Mouse (Mus musculus) forebrain, embryonic 16.5 days (tissue): ENCODE measurements at regions not wholly inside any gene's neighbourhood (a gene's known extent, or its start where the extent isn't known, plus 50 kb on each side); places are given as distances from the start of the nearest gene placed in this dataset.

Experiments
- ATAC-seq: fragments of 200-750 bp; cut with Nextera tagmentation; 2 replicates; pipeline ENCODE4 v1.8.0; 2017; ENCODE audit warnings: mild to moderate bottlenecking, moderate library complexity
- H3K27ac ChIP-seq: fragments of 300-500 bp; sonication (generic); 2 replicates; pipeline ENCODE4 v1.5.1; 2014; ENCODE audit warnings: low read length, control low read depth
- H3K27me3 ChIP-seq: fragments of 300-500 bp; sonication (generic); replicated peaks from 2 replicates; pipeline ENCODE4 v1.6.1; 2014; ENCODE audit warnings: low read length; ENCODE audit not compliant: control insufficient read depth, insufficient read depth
- H3K36me3 ChIP-seq: fragments of 300-500 bp; sonication (generic); 2 replicates; pipeline ENCODE4 v1.6.1; 2014; ENCODE audit not compliant: control insufficient read depth, insufficient read depth
- H3K4me1 ChIP-seq: fragments of 300-500 bp; sonication (generic); replicated peaks from 2 replicates; pipeline ENCODE4 v1.6.1; 2014; ENCODE audit warnings: low read length; ENCODE audit not compliant: control insufficient read depth, insufficient read depth
- H3K4me2 ChIP-seq: fragments of 300-500 bp; sonication (generic); 2 replicates; pipeline ENCODE4 v1.6.1; 2014; ENCODE audit warnings: mild to moderate bottlenecking, low read length, control low read depth
- H3K4me3 ChIP-seq: fragments of 300-500 bp; sonication (generic); replicated peaks from 2 replicates; pipeline ENCODE4 v1.5.1; 2014; ENCODE audit warnings: mild to moderate bottlenecking, low read length, control low read depth
- H3K9ac ChIP-seq: fragments of 300-500 bp; sonication (generic); replicated peaks from 2 replicates; pipeline ENCODE4 v1.6.1; 2014; ENCODE audit warnings: low read depth, low read length, control low read depth
- H3K9me3 ChIP-seq: fragments of 300-500 bp; sonication (generic); 2 replicates; pipeline ENCODE4 v1.6.1; 2016; ENCODE audit warnings: low read length; ENCODE audit not compliant: control insufficient read depth
- WGBS: fragments of 180-500 bp; shearing (Covaris S2); extraction: QIAGEN DNeasy Blood & Tissue Kit; methylation state at CpG from one replicate; pipeline ENCODE4 v1.1.7; 2014; 5-methylcytosine and 5-hydroxymethylcytosine counted together

- Histone ChIP-seq H3K27ac (no peak overlapping the region), H3K36me3 (no peaks in the 10 kb centered on the region), H3K27me3 (no peaks in the 10 kb centered on the region), H3K4me3 (no peak overlapping the region), H3K9me3 (no peaks in the 10 kb centered on the region), H3K9ac (no peak overlapping the region), H3K4me2 (no peak overlapping the region), H3K4me1 (no peaks in the 10 kb centered on the region; the same call in 1 of the 2 replicates)
- WGBS: 84% methylated on average over 2 of the region's 2 CpGs
- no peak for ATAC-seq
Measured at GRCm38 (mm10) chr6:117778027-117778426, 63.0 kb upstream of the Zfp637 start.

- H3K4me2 ChIP-seq: no peak overlapping the region
- H3K27ac ChIP-seq: no peak overlapping the region
- H3K9ac ChIP-seq: no peak overlapping the region
- H3K4me1 ChIP-seq: no peaks in the 10 kb centered on the region; the same call in 1 of the 2 replicates
- 85% methylated on average over 8 of the region's 8 CpGs for WGBS
- H3K36me3 ChIP-seq: no peaks in the 10 kb centered on the region
- ATAC-seq: no peak
- no peak overlapping the region for H3K4me3 ChIP-seq
- no peaks in the 10 kb centered on the region for H3K9me3 ChIP-seq
- H3K27me3 ChIP-seq: no peaks in the 10 kb centered on the region
Measured at GRCm38 (mm10) chr6:117778481-117778880, 62.5 kb upstream of the Zfp637 start.

GRCm38 (mm10) chr6:117779020-117779419, 62.0 kb upstream of the Zfp637 start:
- Histone ChIP-seq H3K9ac (no peak overlapping the region), H3K36me3 (no peaks in the 10 kb centered on the region)
- WGBS: 81% methylated on average over 7 of the region's 7 CpGs

GRCm38 (mm10) chr6:117788580-117789540, 52.1 kb upstream of the Zfp637 start:
- H3K9me3 ChIP-seq: no peaks in the 10 kb centered on the region
- no peak overlapping the region for H3K4me2 ChIP-seq
- 82% methylated on average over 12 of the region's 12 CpGs for WGBS
- ATAC-seq: no peak
- no peak overlapping the region for H3K27ac ChIP-seq
- H3K4me1 ChIP-seq: no peaks in the 10 kb centered on the region
- no peak overlapping the region for H3K9ac ChIP-seq
- no peaks in the 10 kb centered on the region for H3K36me3 ChIP-seq
- no peak overlapping the region for H3K4me3 ChIP-seq
- no peaks in the 10 kb centered on the region for H3K27me3 ChIP-seq

More at GRCm38 (mm10) chr6:117779020-117779419, 62.0 kb upstream of the Zfp637 start:
- no peaks in the 10 kb centered on the region; the same call in 1 of the 2 replicates for H3K4me1 ChIP-seq
- H3K9me3 ChIP-seq: no peaks in the 10 kb centered on the region
- H3K4me3 ChIP-seq: no peak overlapping the region
- no peak for ATAC-seq
- H3K4me2 ChIP-seq: no peak overlapping the region
- H3K27ac ChIP-seq: no peak overlapping the region
- H3K27me3 ChIP-seq: no peaks in the 10 kb centered on the region

GRCm38 (mm10) chr6:117790581-117790980, 50.4 kb upstream of the Zfp637 start:
- Histone ChIP-seq H3K4me2 (no peak overlapping the region), H3K36me3 (no peaks in the 10 kb centered on the region), H3K9me3 (no peaks in the 10 kb centered on the region), H3K4me1 (no peaks in the 10 kb centered on the region), H3K4me3 (no peak overlapping the region), H3K9ac (no peak overlapping the region), H3K27me3 (no peaks in the 10 kb centered on the region), H3K27ac (no peak overlapping the region)
- ATAC-seq: no peak
- WGBS: 92% methylated on average over 6 of the region's 6 CpGs
